Mouse (Mus musculus) CH12.LX (cell line): ENCODE results near the gene Mtfr1l.

Source experiments
- CTCF ChIP-seq, 2 experiments: IDR thresholded peaks in 1 of 2; conservative IDR thresholded peaks in 1 of 2; 2 replicates each; pipeline ENCODE4 v1.5.1; 2011 to 2012; ENCODE audit warnings: low read depth in 2 of 2, low read length in 2 of 2, improper control_type of control experiment in 1 of 2, inconsistent platforms in 1 of 2, mild to moderate bottlenecking in 1 of 2, moderate library complexity in 1 of 2
- ELF1 ChIP-seq: IDR thresholded peaks from 2 replicates; pipeline ENCODE4 v1.6.1; 2014; ENCODE audit warnings: low read depth, mild to moderate bottlenecking, inconsistent platforms, low read length, improper control_type of control experiment
- JUND ChIP-seq: conservative IDR thresholded peaks from 2 replicates; pipeline ENCODE4 v1.6.1; 2011; ENCODE audit warnings: low read depth, low read length, improper control_type of control experiment
- KAT2A ChIP-seq: IDR thresholded peaks from 2 replicates; pipeline ENCODE4 v1.6.1; 2012; ENCODE audit warnings: low read length, improper control_type of control experiment, inconsistent platforms; ENCODE audit not compliant: insufficient replicate concordance
- MAFK ChIP-seq: IDR thresholded peaks from 2 replicates; pipeline ENCODE4 v1.6.1; 2011; ENCODE audit warnings: low read length, improper control_type of control experiment; ENCODE audit not compliant: insufficient replicate concordance
- USF2 ChIP-seq: conservative IDR thresholded peaks from 2 replicates; pipeline ENCODE4 v1.6.1; 2011; ENCODE audit warnings: low read depth, low read length, improper control_type of control experiment

GRCm38 (mm10) chr4:134485151-134485900, 49.9 kb downstream of the Mtfr1l start:
- peak in 1 of 2 experiments; percentile 11; a peak in 1 of 4 replicates for TF ChIP-seq CTCF (conservative IDR thresholded peaks at IDR 0.05 in 1 of 2, IDR thresholded peaks at IDR 0.05 in 1 of 2; ENCODE audit: low read depth in 2 of 2, low read length in 2 of 2)
- TF ChIP-seq MAFK, result no peak
- TF ChIP-seq USF2, result no peak
- no peak for TF ChIP-seq KAT2A
- no peak for TF ChIP-seq JUND
- no peak for TF ChIP-seq ELF1
